Comparison of ENCODE assay signal across 8 mouse cellular contexts in the genomic region with DNA sequence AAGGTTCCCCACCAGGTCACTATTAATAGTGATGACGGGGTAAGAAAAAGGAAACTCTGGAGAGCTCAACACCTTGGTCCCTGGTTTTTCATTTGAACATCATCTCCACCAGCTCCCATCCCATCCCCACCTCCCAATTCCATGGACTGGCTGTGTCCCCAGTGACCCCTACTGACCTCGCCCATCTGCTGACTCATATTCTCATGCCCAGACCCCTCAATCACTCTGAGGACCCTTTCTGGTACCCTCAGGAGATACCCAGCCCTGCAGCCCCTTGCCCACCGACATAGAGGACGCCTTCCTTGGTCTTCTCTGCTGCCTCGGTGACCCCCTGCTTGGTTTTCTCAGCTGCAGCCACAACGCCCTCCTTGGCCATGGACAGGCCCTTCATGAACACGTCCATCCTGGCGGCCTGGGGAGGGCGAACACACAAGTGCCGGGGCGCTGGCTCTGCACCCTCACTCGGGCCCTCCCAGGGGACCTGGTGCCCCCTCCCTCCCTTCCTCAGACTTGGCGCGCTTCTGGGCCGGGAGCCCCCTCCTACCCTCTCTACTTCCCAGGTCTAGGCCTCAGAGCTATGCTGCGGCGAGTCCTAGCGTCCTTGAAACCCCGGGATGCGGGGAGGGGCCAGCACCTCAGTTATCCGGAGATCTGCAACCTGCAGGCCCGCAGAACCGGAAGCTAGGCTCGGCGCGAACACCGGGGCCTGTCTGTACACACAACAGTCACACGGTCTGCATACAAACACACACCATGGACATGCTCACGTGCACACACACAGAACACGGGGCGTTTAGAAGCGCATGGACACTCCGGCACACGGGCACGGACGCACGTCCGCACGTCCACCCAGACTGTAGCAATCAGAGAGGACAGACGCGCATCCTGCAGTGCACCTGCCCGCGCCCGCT. TPM values are rescaled to one million over a fixed set of nuclear protein-coding genes. Genes with fewer than 3 reads are reported as not detected.
DNase-seq lines count a peak whose midpoint lies in the region; ATAC-seq lines count a peak whose summit lies in the region.

No protein-coding gene starts in this region.

- peaks cover 43% of the 10 kb centered on the region for H3K27me3 ChIP-seq in neural tube, embryonic 11.5 days (ENCODE audit: control insufficient read depth, insufficient read depth, low read length)
- peaks cover 73% of the 10 kb centered on the region for H3K27me3 ChIP-seq in hindbrain, embryonic 10.5 days (ENCODE audit: insufficient read depth, poor library complexity, severe bottlenecking)
- peaks cover 72% of the 10 kb centered on the region for H3K27me3 ChIP-seq in midbrain, embryonic 13.5 days

- H3K9me3 ChIP-seq in neural tube, embryonic 11.5 days (ENCODE audit: control insufficient read depth, low read length): no peaks in the 10 kb centered on the region
- no peaks in the 10 kb centered on the region for H3K9me3 ChIP-seq in hindbrain, embryonic 10.5 days
- H3K9me3 ChIP-seq in midbrain, embryonic 13.5 days: no peaks in the 10 kb centered on the region

- no peaks in the 10 kb centered on the region for H3K36me3 ChIP-seq in neural tube, embryonic 11.5 days (ENCODE audit: control insufficient read depth, insufficient read depth, low read length)
- no peaks in the 10 kb centered on the region for H3K36me3 ChIP-seq in hindbrain, embryonic 10.5 days
- no peaks in the 10 kb centered on the region for H3K36me3 ChIP-seq in midbrain, embryonic 13.5 days

- ATAC-seq in cerebellum, adult (ENCODE audit: insufficient number of reproducible peaks, low FRiP score, low TSS enrichment): peak; percentile 27; the same call in 1 of the 2 replicates
- 0 out of 2 replicates have a peak, but pooled peaks have one; percentile 9 for ATAC-seq in neural tube, embryonic 11.5 days (ENCODE audit: insufficient read depth, low FRiP score, low TSS enrichment)
- peak; percentile 70 for ATAC-seq in midbrain, embryonic 13.5 days

- 5% methylated on average over 44 of the region's 44 CpGs for WGBS in neural tube, embryonic 11.5 days
- 5% methylated on average over 44 of the region's 44 CpGs for WGBS in hindbrain, embryonic 10.5 days
- 5% methylated on average over 44 of the region's 44 CpGs for WGBS in midbrain, embryonic 13.5 days

- H3K4me2 ChIP-seq in neural tube, embryonic 11.5 days (ENCODE audit: low read depth): peak overlapping the region; percentile 78
- peak overlapping the region; percentile 88 for H3K4me2 ChIP-seq in midbrain, embryonic 13.5 days (replicated peaks)

- H3K9ac ChIP-seq in neural tube, embryonic 11.5 days (ENCODE audit: low read length): peak overlapping the region; percentile 42
- H3K9ac ChIP-seq in midbrain, embryonic 13.5 days (replicated peaks): peak overlapping the region; percentile 76

- H3K27ac ChIP-seq in neural tube, embryonic 11.5 days (ENCODE audit: low read depth, low read length): no peak overlapping the region
- H3K27ac ChIP-seq in hindbrain, embryonic 10.5 days: peak overlapping the region; percentile 41
- H3K27ac ChIP-seq in midbrain, embryonic 13.5 days: no peak overlapping the region

- peak overlapping the region; percentile 40 for H3K4me3 ChIP-seq in neural tube, embryonic 11.5 days (ENCODE audit: low read depth, low read length)
- peak overlapping the region; percentile 57 for H3K4me3 ChIP-seq in hindbrain, embryonic 10.5 days
- peak overlapping the region; percentile 54 for H3K4me3 ChIP-seq in midbrain, embryonic 13.5 days (replicated peaks)

- DNase-seq in cerebellum, postnatal 4 days (ENCODE audit: low spot score in 2 of 2): no peak
- peak; percentile 22 for DNase-seq in neural tube, embryonic 11.5 days (ENCODE audit: low spot score)
- DNase-seq in neural tube, embryonic 10.5 days (ENCODE audit: extremely low spot score, low spot score): no peak
- no peak for DNase-seq in hindbrain, embryonic 10.5 days (ENCODE audit: low spot score)
- no peak for DNase-seq in gastrocnemius, adult 18-20 months (ENCODE audit: low spot score)
- no peak for DNase-seq in urinary bladder, postnatal 14 days (ENCODE audit: low spot score)

- H3K4me1 ChIP-seq in neural tube, embryonic 11.5 days (ENCODE audit: control insufficient read depth, insufficient read depth, low read length): peaks cover 5% of the 10 kb centered on the region; the same call in 1 of the 2 replicates
- H3K4me1 ChIP-seq in hindbrain, embryonic 10.5 days (replicated peaks): peaks cover 32% of the 10 kb centered on the region
- H3K4me1 ChIP-seq in midbrain, embryonic 13.5 days (replicated peaks): peaks cover 16% of the 10 kb centered on the region

RNA-seq across cellular contexts. Expression of gene Sncb, which starts 0.9 kb away (rescaled TPM):
- polyA plus RNA-seq in neural tube, embryonic 11.5 days (2014; fragmentation: Nextera tagmentation; extraction: Ambion mirVana): 2.7 and 3.7 TPM in 2 replicates
- polyA plus RNA-seq in hindbrain, embryonic 10.5 days (2016; fragmentation: Nextera tagmentation; extraction: Ambion mirVana): 2.3 and 2.4 TPM in 2 replicates
- polyA plus RNA-seq in midbrain, embryonic 13.5 days (2015; fragmentation: Nextera tagmentation; extraction: Ambion mirVana): 8.9 and 10.0 TPM in 2 replicates
- not detected for total RNA-seq in gastrocnemius, adult 18-20 months (2021)

RNA-seq across cellular contexts. Expression of gene Gprin1, which starts 15.9 kb away (rescaled TPM):
- polyA plus RNA-seq in neural tube, embryonic 11.5 days (2014; fragmentation: Nextera tagmentation; extraction: Ambion mirVana): 13.3 and 14.5 TPM in 2 replicates
- polyA plus RNA-seq in hindbrain, embryonic 10.5 days (2016; fragmentation: Nextera tagmentation; extraction: Ambion mirVana): 1.2 and 2.5 TPM in 2 replicates
- 5.1 and 5.8 TPM in 2 replicates for polyA plus RNA-seq in midbrain, embryonic 13.5 days (2015; fragmentation: Nextera tagmentation; extraction: Ambion mirVana)
- not detected for total RNA-seq in gastrocnemius, adult 18-20 months (2021)

RNA-seq across cellular contexts. Expression of gene Eif4e1b, which starts 18.3 kb away (rescaled TPM):
- not detected in 2 replicates for polyA plus RNA-seq in neural tube, embryonic 11.5 days (2014; fragmentation: Nextera tagmentation; extraction: Ambion mirVana)
- not detected in 2 replicates for polyA plus RNA-seq in hindbrain, embryonic 10.5 days (2016; fragmentation: Nextera tagmentation; extraction: Ambion mirVana)
- not detected in 2 replicates for polyA plus RNA-seq in midbrain, embryonic 13.5 days (2015; fragmentation: Nextera tagmentation; extraction: Ambion mirVana)
- total RNA-seq in gastrocnemius, adult 18-20 months (2021): not detected

RNA-seq across cellular contexts. Expression of gene Tspan17, which starts 23.6 kb away (rescaled TPM):
- polyA plus RNA-seq in neural tube, embryonic 11.5 days (2014; fragmentation: Nextera tagmentation; extraction: Ambion mirVana): 17.6 and 21.3 TPM in 2 replicates
- 12.3 and 26.5 TPM in 2 replicates for polyA plus RNA-seq in hindbrain, embryonic 10.5 days (2016; fragmentation: Nextera tagmentation; extraction: Ambion mirVana)
- polyA plus RNA-seq in midbrain, embryonic 13.5 days (2015; fragmentation: Nextera tagmentation; extraction: Ambion mirVana): 28.3 and 30.5 TPM in 2 replicates
- 10 to 100 TPM; 19.1 to 23.1 TPM for total RNA-seq in gastrocnemius, adult 18-20 months (2021)

Comparison
In these comparisons a context has a peak if more than half of its experiments do, and no peak if none do; other contexts are left out.
1. ATAC-seq: peak in every context shown above with its lines; median percentile 70 in midbrain, embryonic 13.5 days; 27 in cerebellum, adult; 9 in neural tube, embryonic 11.5 days.